Mouse (Mus musculus) CD4-positive, CD25-positive, alpha-beta regulatory T cell, adult 4 months (primary cell): ENCODE results near the gene Nrip1. TPM values are rescaled to one million over a fixed set of nuclear protein-coding genes. Genes with fewer than 3 reads are reported as not detected.
A peak's percentile ranks its signal among the peaks of the same experiment; 100 is the strongest.

Experiments used
- ATAC-seq: one replicate; pipeline ENCODE4 v1.8.0; 2017
- polyA plus RNA-seq, 2 experiments: library from polyadenylated mRNA; unstranded; fragments of 100-300 nt; shearing (Covaris generic); gene quantifications; one replicate each; pipeline ENCODE4 v1.2.1; 2017

Gene Nrip1
- polyA plus RNA-seq, 2 experiments from 2014 or later, result 42.3 to 52.8 TPM

GRCm38 (mm10) chr16:76372045-76372940 lies 1.3 kb downstream of the Nrip1 start:
- ATAC-seq, result peak; percentile 8

GRCm38 (mm10) chr16:76371614-76371917 lies 2.1 kb downstream of the Nrip1 start:
- ATAC-seq, result no peak

GRCm38 (mm10) chr16:76370716-76371613 lies 2.7 kb downstream of the Nrip1 start:
- peak; percentile 9 for ATAC-seq

GRCm38 (mm10) chr16:76370041-76370715 lies 3.4 kb downstream of the Nrip1 start:
- no peak for ATAC-seq

- ATAC-seq, result no peak
Measured at GRCm38 (mm10) chr16:76369236-76369635, 4.4 kb downstream of the Nrip1 start.

- peak; percentile 2 for ATAC-seq
Measured at GRCm38 (mm10) chr16:76367261-76367908, 6.2 kb downstream of the Nrip1 start.

GRCm38 (mm10) chr16:76365790-76366406 lies 7.7 kb downstream of the Nrip1 start:
- peak; percentile 24 for ATAC-seq

GRCm38 (mm10) chr16:76365237-76365636 lies 8.4 kb downstream of the Nrip1 start:
- no peak for ATAC-seq

GRCm38 (mm10) chr16:76363641-76364040 lies 10.0 kb downstream of the Nrip1 start:
- no peak for ATAC-seq

GRCm38 (mm10) chr16:76362982-76363381 lies 10.6 kb downstream of the Nrip1 start:
- no peak for ATAC-seq

- ATAC-seq, result no peak
Measured at GRCm38 (mm10) chr16:76360441-76360840, 13.2 kb downstream of the Nrip1 start.

GRCm38 (mm10) chr16:76358757-76359156 lies 14.9 kb downstream of the Nrip1 start:
- no peak for ATAC-seq

GRCm38 (mm10) chr16:76358128-76358748 lies 15.4 kb downstream of the Nrip1 start:
- ATAC-seq, result no peak

GRCm38 (mm10) chr16:76357155-76357554 lies 16.5 kb downstream of the Nrip1 start:
- ATAC-seq, result peak; percentile 46

GRCm38 (mm10) chr16:76355947-76356550 lies 17.6 kb downstream of the Nrip1 start:
- no peak for ATAC-seq

GRCm38 (mm10) chr16:76355267-76355666 lies 18.4 kb downstream of the Nrip1 start:
- peak; percentile 46 for ATAC-seq

GRCm38 (mm10) chr16:76354841-76355240 lies 18.8 kb downstream of the Nrip1 start:
- ATAC-seq, result peak; percentile 26

- ATAC-seq, result peak; percentile 60
Measured at GRCm38 (mm10) chr16:76354289-76354688, 19.3 kb downstream of the Nrip1 start.

- peak; percentile 28 for ATAC-seq
Measured at GRCm38 (mm10) chr16:76350922-76351321, 22.7 kb downstream of the Nrip1 start.

- ATAC-seq, result no peak
Measured at GRCm38 (mm10) chr16:76349053-76349452, 24.6 kb downstream of the Nrip1 start.
